18 mouse cellular contexts compared by ENCODE assay signal in the genomic region with DNA sequence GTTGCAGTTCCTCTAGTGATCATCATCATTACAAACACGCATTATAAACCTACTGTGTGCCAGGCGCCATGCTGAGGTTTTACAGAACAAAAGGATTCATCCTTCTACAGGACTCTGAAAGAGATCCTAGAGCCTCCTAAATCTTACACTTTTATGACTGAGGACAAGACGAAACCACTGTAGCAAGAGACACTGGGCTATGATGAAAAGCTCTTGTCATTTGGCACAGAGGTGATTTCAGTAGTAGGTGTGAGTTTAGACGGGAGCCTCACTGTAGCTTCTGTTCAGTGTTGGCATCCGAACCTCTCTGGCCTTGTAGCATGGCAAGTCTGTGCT. TPM values are rescaled to one million over a fixed set of nuclear protein-coding genes. Genes with fewer than 3 reads are reported as not detected.
DNase-seq lines count a peak whose midpoint lies in the region; ATAC-seq and TF ChIP-seq lines count a peak whose summit lies in the region.
"Had no signal": no experiment of that assay in that cellular context is flagged by ENCODE, and none has a peak within 500 bp of the region (broad histone marks: within the 10 kb centered on the region; RNA-seq: fewer than 3 reads in every experiment).

No protein-coding gene starts in this region.

- no peak overlapping the region for H3K4me2 ChIP-seq in forebrain, embryonic 15.5 days (replicated peaks)
- no peak overlapping the region for H3K4me2 ChIP-seq in hindbrain, postnatal 0 days (ENCODE audit: low read depth, low read length)
- no peak overlapping the region for H3K4me2 ChIP-seq in midbrain, postnatal 0 days (ENCODE audit: low read depth, low read length, poor library complexity, severe bottlenecking)
- H3K4me2 ChIP-seq: heart, embryonic 11.5 days; liver, embryonic 15.5 days had no signal

- H3K9ac ChIP-seq in forebrain, embryonic 15.5 days (replicated peaks): no peak overlapping the region
- no peak overlapping the region for H3K9ac ChIP-seq in hindbrain, postnatal 0 days (replicated peaks; ENCODE audit: low read length)
- H3K9ac ChIP-seq in midbrain, postnatal 0 days (replicated peaks; ENCODE audit: low read length, poor library complexity, severe bottlenecking): no peak overlapping the region
- H3K9ac ChIP-seq: liver, embryonic 15.5 days had no signal

- H3K27ac ChIP-seq in embryonic facial prominence, embryonic 10.5 days (replicated peaks): no peak overlapping the region
- H3K27ac ChIP-seq in forebrain, embryonic 15.5 days (replicated peaks): peak overlapping the region; percentile 49; the same call in 1 of the 2 replicates
- peak overlapping the region; percentile 27; the same call in 1 of the 2 replicates for H3K27ac ChIP-seq in hindbrain, postnatal 0 days
- H3K27ac ChIP-seq in midbrain, postnatal 0 days (ENCODE audit: low read depth, low read length): 0 out of 2 replicates have a peak overlapping the region, but pooled peaks have one; percentile 19
- H3K27ac ChIP-seq: kidney, postnatal 0 days; liver, embryonic 15.5 days had no signal

- DNase-seq in embryonic facial prominence, embryonic 10.5 days (ENCODE audit: low spot score): peak; percentile 2
- no peak for DNase-seq in hindbrain, postnatal 0 days (ENCODE audit: low spot score)
- DNase-seq in midbrain, postnatal 0 days (ENCODE audit: low spot score): no peak
- DNase-seq in embryo, embryonic 11 days: no peak
- DNase-seq in testis, postnatal 14 days (ENCODE audit: low spot score): no peak
- DNase-seq in adrenal gland, adult 8-10 months: no peak
- DNase-seq: cerebellum, postnatal 10 days; heart, postnatal 14 days; layer of hippocampus, adult 9-11 months; spleen, adult 18-20 months; thymus, postnatal 14 days had no signal

- peaks cover 10% of the 10 kb centered on the region for H3K4me1 ChIP-seq in embryonic facial prominence, embryonic 10.5 days
- H3K4me1 ChIP-seq in forebrain, embryonic 15.5 days: peaks cover 9% of the 10 kb centered on the region
- H3K4me1 ChIP-seq in hindbrain, postnatal 0 days (ENCODE audit: insufficient read depth, low read length): 0 out of 2 replicates have a peak, but pooled peaks cover 6% of the 10 kb centered on the region
- H3K4me1 ChIP-seq in midbrain, postnatal 0 days (ENCODE audit: insufficient read depth, low read length): no peaks in the 10 kb centered on the region
- H3K4me1 ChIP-seq: liver, embryonic 15.5 days had no signal

- no peaks in the 10 kb centered on the region for H3K9me3 ChIP-seq in embryonic facial prominence, embryonic 10.5 days
- no peaks in the 10 kb centered on the region for H3K9me3 ChIP-seq in forebrain, embryonic 15.5 days
- no peaks in the 10 kb centered on the region for H3K9me3 ChIP-seq in hindbrain, postnatal 0 days (ENCODE audit: low read length)
- H3K9me3 ChIP-seq in midbrain, postnatal 0 days (ENCODE audit: low read length): no peaks in the 10 kb centered on the region
- H3K9me3 ChIP-seq: G1E; liver, embryonic 15.5 days had no signal

- no peaks in the 10 kb centered on the region for H3K27me3 ChIP-seq in embryonic facial prominence, embryonic 10.5 days (replicated peaks; ENCODE audit: low read depth, poor library complexity, severe bottlenecking)
- no peaks in the 10 kb centered on the region for H3K27me3 ChIP-seq in forebrain, embryonic 15.5 days
- no peaks in the 10 kb centered on the region for H3K27me3 ChIP-seq in hindbrain, postnatal 0 days (ENCODE audit: insufficient read depth, low read length)
- no peaks in the 10 kb centered on the region for H3K27me3 ChIP-seq in midbrain, postnatal 0 days (ENCODE audit: insufficient read depth, low read length)
- H3K27me3 ChIP-seq: liver, embryonic 15.5 days had no signal

- peak; percentile 18; the same call in 1 of the 2 replicates for ATAC-seq in forebrain, embryonic 15.5 days (replicated peaks)
- ATAC-seq in hindbrain, postnatal 0 days: no peak
- no peak; the same call in 1 of the 2 replicates for ATAC-seq in midbrain, postnatal 0 days (ENCODE audit: low FRiP score)
- ATAC-seq: intestine, embryonic 16.5 days; lung, postnatal 0 days had no signal

- 61% methylated on average over 5 of the region's 5 CpGs for WGBS in embryonic facial prominence, embryonic 10.5 days
- 28% methylated on average over 5 of the region's 5 CpGs for WGBS in forebrain, embryonic 15.5 days
- WGBS in hindbrain, postnatal 0 days: 39% methylated on average over 5 of the region's 5 CpGs
- WGBS in midbrain, postnatal 0 days: 47% methylated on average over 5 of the region's 5 CpGs

- no peak overlapping the region for H3K4me3 ChIP-seq in embryonic facial prominence, embryonic 10.5 days
- H3K4me3 ChIP-seq in forebrain, embryonic 15.5 days: no peak overlapping the region
- H3K4me3 ChIP-seq in hindbrain, postnatal 0 days (ENCODE audit: low read length): no peak overlapping the region
- H3K4me3 ChIP-seq in midbrain, postnatal 0 days (ENCODE audit: low read depth, low read length): no peak overlapping the region
- H3K4me3 ChIP-seq: liver, embryonic 15.5 days had no signal

- peaks cover 4% of the 10 kb centered on the region; the same call in 1 of the 2 replicates for H3K36me3 ChIP-seq in embryonic facial prominence, embryonic 10.5 days (replicated peaks)
- peaks cover 5% of the 10 kb centered on the region; the same call in 1 of the 2 replicates for H3K36me3 ChIP-seq in forebrain, embryonic 15.5 days
- H3K36me3 ChIP-seq in hindbrain, postnatal 0 days (ENCODE audit: insufficient read depth, low read length): no peaks in the 10 kb centered on the region
- H3K36me3 ChIP-seq in midbrain, postnatal 0 days (ENCODE audit: insufficient read depth, low read length): 0 out of 2 replicates have a peak, but pooled peaks cover 2% of the 10 kb centered on the region
- H3K36me3 ChIP-seq: G1E; liver, embryonic 15.5 days had no signal

- TF ChIP-seq CTCF in hindbrain, postnatal 0 days (IDR thresholded peaks at IDR 0.05; ENCODE audit: low read depth): no peak
- no peak for TF ChIP-seq CTCF in midbrain, postnatal 0 days (IDR thresholded peaks at IDR 0.05)

RNA-seq across cellular contexts. Expression of gene Mtmr2, which starts 48.5 kb away (rescaled TPM):
- polyA plus RNA-seq in embryonic facial prominence, embryonic 10.5 days (2016; fragmentation: Nextera tagmentation; extraction: Ambion mirVana): 86.6 and 89.3 TPM in 2 replicates
- polyA plus RNA-seq in forebrain, embryonic 15.5 days (2015; fragmentation: Nextera tagmentation; extraction: Ambion mirVana): 63.4 and 63.6 TPM in 2 replicates
- 36.9 and 40.8 TPM in 2 replicates for total RNA-seq in hindbrain, postnatal 0 days (2014; rRNA removed)
- 53.6 and 53.8 TPM in 2 replicates for polyA plus RNA-seq in hindbrain, postnatal 0 days (2015; fragmentation: Nextera tagmentation; extraction: Ambion mirVana)
- 43.0 and 57.0 TPM in 2 replicates for total RNA-seq in midbrain, postnatal 0 days (2014; rRNA removed)
- 47.7 and 48.0 TPM in 2 replicates for polyA plus RNA-seq in midbrain, postnatal 0 days (2015; fragmentation: Nextera tagmentation; extraction: Ambion mirVana)
- total RNA-seq in adrenal gland, adult 8-10 months (2022): 10 to 100 TPM; 56.2 to 64.3 (median 62.2) TPM
